Mouse (Mus musculus) thymus, adult 2 months (tissue): ENCODE results near the gene Pde6g. TPM values are rescaled to one million over a fixed set of nuclear protein-coding genes. Genes with fewer than 3 reads are reported as not detected.
A peak's percentile ranks its signal among the peaks of the same experiment; 100 is the strongest.

Experiments used
- DNase-seq: peaks from one replicate; pipeline ENCODE4 v3.0.0; 2021
- H3K27ac ChIP-seq: fragments of 200-500 bp; 2 replicates; pipeline ENCODE4 v1.5.1; 2012; ENCODE audit warnings: low read length, control low read depth; ENCODE audit not compliant: control insufficient read depth, insufficient read depth
- H3K27me3 ChIP-seq: fragments of 200-500 bp; 2 replicates; pipeline ENCODE4 v1.6.1; 2012; ENCODE audit warnings: mild to moderate bottlenecking, low read length, moderate library complexity, mixed read lengths; ENCODE audit not compliant: control insufficient read depth, insufficient read depth
- H3K36me3 ChIP-seq: fragments of 200-500 bp; 2 replicates; pipeline ENCODE4 v1.6.1; 2012; ENCODE audit warnings: mild to moderate bottlenecking, low read length, moderate library complexity; ENCODE audit not compliant: control insufficient read depth, insufficient read depth
- H3K4me1 ChIP-seq: fragments of 200-500 bp; replicated peaks from 2 replicates; pipeline ENCODE4 v1.6.1; 2012; ENCODE audit warnings: low read length; ENCODE audit not compliant: control insufficient read depth, insufficient read depth
- H3K4me3 ChIP-seq: fragments of 200-500 bp; 2 replicates; pipeline ENCODE4 v1.5.1; 2012; ENCODE audit warnings: mild to moderate bottlenecking, low read length, control low read depth, moderate library complexity; ENCODE audit not compliant: control insufficient read depth, insufficient read depth
- CTCF ChIP-seq: fragments of 200-500 bp; IDR thresholded peaks from 2 replicates; pipeline ENCODE4 v1.5.1; 2012; ENCODE audit warnings: mild to moderate bottlenecking, control low read depth, low read length, moderate library complexity, borderline replicate concordance; ENCODE audit not compliant: control insufficient read depth, poor library complexity, insufficient read depth; ENCODE audit errors: extremely low read depth
- POLR2A ChIP-seq: fragments of 200-500 bp; IDR thresholded peaks from 2 replicates; pipeline ENCODE4 v1.6.1; 2012; ENCODE audit warnings: mild to moderate bottlenecking, low read length, control low read depth, moderate library complexity; ENCODE audit not compliant: control insufficient read depth, poor library complexity, insufficient read depth; ENCODE audit errors: extremely low read depth
- WGBS: fragments of 180-500 bp; shearing (Covaris S2); methylation state at CpG from one replicate; pipeline ENCODE4 v1.1.7; 2018; 5-methylcytosine and 5-hydroxymethylcytosine counted together
- polyA plus RNA-seq: library from polyadenylated mRNA; depleted of rRNA; stranded (reverse); fragments of >200 nt; gene quantifications from 2 replicates; pipeline ENCODE4 v1.2.3, GENCODE M21; 2012

Gene Pde6g
- polyA plus RNA-seq, 1 experiment = 0.55 TPM

DNA sequence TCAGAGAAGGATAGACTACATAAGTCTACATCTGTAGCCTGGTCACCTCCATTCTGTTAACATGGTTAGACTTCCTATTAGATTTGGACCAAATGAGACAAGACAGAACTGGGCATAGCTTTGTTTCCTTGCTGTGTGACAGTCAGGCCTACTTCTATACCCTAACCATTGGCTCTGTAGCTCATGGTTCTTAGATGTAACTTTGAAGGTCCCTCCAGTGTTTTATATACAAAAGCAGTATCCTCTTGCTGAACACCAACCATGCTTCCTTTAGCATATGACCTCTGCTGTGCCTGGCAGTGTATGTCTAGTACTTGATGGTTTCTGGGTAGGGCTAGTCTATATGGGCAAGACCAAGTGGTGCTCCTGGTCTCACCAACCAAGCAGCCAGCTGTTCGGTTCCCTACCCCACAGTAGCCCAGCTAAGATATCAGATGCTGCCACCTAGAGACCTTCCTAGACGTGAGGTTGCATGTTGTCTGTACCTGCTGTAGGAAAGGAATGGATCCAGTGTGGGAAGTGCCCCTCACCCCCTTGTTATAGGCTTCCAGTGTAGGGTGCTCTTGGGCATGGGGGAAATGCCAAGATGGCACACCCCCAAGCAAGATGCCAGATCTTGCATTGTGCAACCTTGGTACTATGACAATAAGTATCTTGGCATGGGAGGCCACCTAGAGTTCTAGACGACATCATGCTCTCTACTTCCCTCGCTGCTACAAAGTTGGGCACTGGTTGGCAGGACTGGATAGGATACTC is 37.2 kb upstream of the Pde6g start:
- Histone ChIP-seq H3K27ac (no peak overlapping the region), H3K27me3 (no peaks in the 10 kb centered on the region), H3K4me1 (peaks cover 20% of the 10 kb centered on the region), H3K36me3 (peaks cover 6% of the 10 kb centered on the region; the same call in 1 of the 2 replicates), H3K4me3 (no peak overlapping the region)
- TF ChIP-seq POLR2A (no peak), CTCF (no peak)
- DNase-seq = no peak
- WGBS = 63% methylated on average over 4 of the region's 4 CpGs

DNA sequence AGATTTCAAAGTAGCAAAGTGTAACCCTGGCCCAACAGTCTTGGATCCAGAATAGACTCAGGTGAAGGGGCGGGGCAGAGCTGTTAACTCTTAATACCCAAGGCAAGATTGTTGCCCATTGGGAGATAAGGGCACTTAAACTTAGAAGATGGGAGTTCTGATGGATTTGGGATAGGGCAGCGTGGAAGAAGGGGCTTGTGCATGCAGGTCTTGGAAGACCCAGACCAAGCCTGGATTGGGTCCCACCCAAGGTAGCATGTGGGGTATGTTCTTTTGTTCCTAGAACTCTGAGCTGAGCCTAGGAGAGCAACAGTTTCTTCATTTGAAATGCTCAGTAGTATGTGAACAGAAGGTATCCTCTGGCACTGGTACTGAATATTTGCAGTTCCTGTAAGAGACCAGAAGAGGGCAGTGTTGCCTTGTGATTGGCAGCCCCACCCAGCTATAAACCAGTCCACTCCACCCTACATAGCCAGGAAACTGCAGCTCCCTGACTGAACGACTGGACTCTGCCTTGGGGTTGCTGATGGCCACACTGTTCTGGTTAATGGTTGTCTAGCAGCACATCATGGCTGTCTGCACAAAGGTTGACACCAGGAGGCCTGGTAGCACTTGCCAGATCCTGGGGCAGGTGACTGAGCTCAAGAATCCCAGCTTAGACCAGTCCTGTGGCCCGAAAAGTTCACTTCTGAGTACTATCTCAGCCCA is 35.9 kb upstream of the Pde6g start:
- H3K36me3 ChIP-seq = peaks cover 6% of the 10 kb centered on the region; the same call in 1 of the 2 replicates
- peaks cover 26% of the 10 kb centered on the region for H3K4me1 ChIP-seq
- no peak overlapping the region for H3K27ac ChIP-seq
- peak; percentile 68 for DNase-seq
- no peak overlapping the region for H3K4me3 ChIP-seq
- H3K27me3 ChIP-seq = no peaks in the 10 kb centered on the region
- 69% methylated on average over 4 of the region's 4 CpGs for WGBS
- TF ChIP-seq POLR2A (no peak), CTCF (peak; percentile 21; the same call in 1 of the 2 replicates)

DNA sequence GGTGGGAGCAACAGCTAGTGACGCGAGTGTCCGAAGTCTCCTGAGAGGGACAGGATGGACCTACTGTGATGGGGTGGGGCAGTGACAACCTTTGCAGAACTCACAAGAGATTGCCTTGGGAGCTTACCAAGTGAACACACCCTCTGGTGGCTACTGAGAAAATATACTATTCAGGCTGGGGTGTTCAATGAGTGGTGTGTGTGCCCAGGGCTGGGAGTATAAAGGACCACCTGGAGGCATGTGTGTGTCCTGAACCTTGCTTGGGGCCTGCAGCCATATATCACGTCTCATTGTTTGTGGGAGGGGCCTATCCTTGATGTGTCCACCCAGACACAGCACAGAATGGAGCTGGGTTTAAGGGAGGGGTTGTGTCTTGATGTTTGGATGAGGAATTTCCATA is 35.2 kb upstream of the Pde6g start:
- TF ChIP-seq POLR2A (no peak), CTCF (no peak)
- H3K4me3 ChIP-seq = no peak overlapping the region
- peaks cover 32% of the 10 kb centered on the region for H3K4me1 ChIP-seq
- 87% methylated on average over 4 of the region's 4 CpGs for WGBS
- H3K27me3 ChIP-seq = no peaks in the 10 kb centered on the region
- no peak for DNase-seq
- no peak overlapping the region for H3K27ac ChIP-seq
- H3K36me3 ChIP-seq = peaks cover 6% of the 10 kb centered on the region; the same call in 1 of the 2 replicates

DNA sequence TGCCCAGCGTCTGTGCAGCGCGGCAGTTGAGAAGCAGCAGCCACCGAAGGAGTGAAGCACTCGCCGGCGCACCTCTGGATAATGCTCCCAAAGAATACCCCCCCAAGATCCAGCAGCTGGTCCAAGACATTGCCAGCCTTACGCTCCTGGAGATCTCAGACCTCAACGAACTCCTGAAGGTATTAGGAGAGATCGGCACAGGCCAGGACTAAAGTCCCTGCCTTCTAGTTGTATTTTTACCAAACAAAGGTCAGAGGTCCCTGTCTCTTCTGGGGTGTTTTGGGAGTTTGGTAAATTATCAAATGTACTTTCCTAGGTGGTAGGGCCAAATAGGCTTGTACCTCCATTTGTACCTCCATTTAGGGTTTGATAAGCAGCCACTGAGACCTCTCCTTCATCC is 32.0 kb upstream of the Pde6g start:
- H3K4me3 ChIP-seq = peak overlapping the region; percentile 82
- no peaks in the 10 kb centered on the region for H3K27me3 ChIP-seq
- H3K4me1 ChIP-seq = peaks cover 14% of the 10 kb centered on the region
- WGBS = 12% methylated on average over 10 of the region's 10 CpGs
- TF ChIP-seq CTCF (no peak), POLR2A (no peak)
- DNase-seq = no peak
- H3K27ac ChIP-seq = no peak overlapping the region
- peaks cover 10% of the 10 kb centered on the region; the same call in 1 of the 2 replicates for H3K36me3 ChIP-seq

DNA sequence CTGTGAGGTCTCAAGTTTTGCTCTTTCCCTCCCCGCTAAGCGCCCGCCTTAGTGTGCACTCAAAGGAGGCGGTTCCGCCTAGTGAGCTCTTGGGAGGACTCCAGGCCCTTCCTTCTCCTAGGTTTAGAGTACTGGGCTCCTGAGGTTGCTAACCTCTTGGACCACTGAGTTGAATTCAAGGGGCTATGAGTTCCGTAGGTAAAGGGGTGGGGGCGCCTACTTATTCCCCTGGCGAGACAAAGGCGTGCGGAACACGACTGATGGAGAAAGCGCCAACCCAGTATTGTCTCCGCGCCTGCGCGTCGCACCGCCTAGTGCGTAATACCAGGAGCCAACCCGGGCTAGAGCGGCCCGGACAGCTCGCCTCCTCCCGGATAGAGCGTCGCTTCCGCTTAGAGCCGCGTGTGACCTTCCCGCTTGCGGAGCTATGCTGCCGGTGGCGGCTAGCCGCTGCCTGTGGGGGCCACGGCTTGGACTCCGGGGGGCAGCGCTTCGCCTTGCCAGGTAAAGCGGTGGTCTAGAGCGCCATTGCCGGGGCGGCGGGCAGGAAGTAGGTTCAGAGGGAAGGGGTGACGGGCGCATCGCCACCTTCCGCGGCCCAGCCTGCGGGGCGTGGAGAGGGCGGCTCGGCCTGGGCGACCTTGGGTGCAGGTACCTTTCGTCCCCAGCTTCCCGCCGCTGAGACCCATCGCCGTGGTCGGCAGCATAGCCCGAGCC is 31.1 kb upstream of the Pde6g start, which contains the start of gene Mrpl12:
TSS of gene Mrpl12 (plus strand) at position 349 of the 717 bp plus-strand sequence.
- peak; percentile 56 for TF ChIP-seq POLR2A
- no peak for TF ChIP-seq CTCF
- Histone ChIP-seq H3K27me3 (no peaks in the 10 kb centered on the region), H3K4me3 (peak within 1 kb of the TSS; percentile 82), H3K36me3 (peaks cover 16% of the 10 kb centered on the region; the same call in 1 of the 2 replicates), H3K4me1 (peaks cover 14% of the 10 kb centered on the region), H3K27ac (peak within 1 kb of the TSS; percentile 15; the same call in 1 of the 2 replicates)
- DNase-seq = peak; percentile 87
- under 1% methylated on average over 60 of the region's 60 CpGs for WGBS

DNA sequence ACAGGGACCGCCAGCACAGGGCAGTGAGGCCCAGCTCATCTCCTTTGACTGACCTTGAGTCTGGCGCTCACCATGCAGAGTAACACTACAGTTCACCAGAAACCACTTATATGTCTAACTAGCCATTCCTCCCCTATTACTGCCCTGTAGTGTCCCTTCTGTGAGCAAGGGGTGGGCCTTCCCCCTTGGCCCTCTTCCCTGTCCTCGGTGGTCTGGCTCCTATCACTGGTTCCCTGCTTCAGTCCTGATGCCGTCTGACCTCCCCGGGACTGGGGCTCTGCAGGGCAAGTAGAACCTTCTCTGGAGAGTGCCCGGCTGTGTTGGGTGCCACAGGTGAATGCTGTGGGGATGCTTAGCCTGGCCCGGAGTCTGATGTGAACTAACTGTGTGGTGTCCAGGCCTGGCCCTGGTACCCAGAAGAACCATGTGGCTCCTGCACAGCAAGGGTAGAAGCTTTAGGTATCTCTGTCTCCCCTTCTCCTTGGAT is 30.2 kb upstream of the Pde6g start:
- DNase-seq = no peak
- Histone ChIP-seq H3K36me3 (peaks cover 26% of the 10 kb centered on the region), H3K4me3 (no peak overlapping the region), H3K27ac (no peak overlapping the region; the same call in 1 of the 2 replicates), H3K4me1 (peaks cover 14% of the 10 kb centered on the region), H3K27me3 (no peaks in the 10 kb centered on the region)
- no peak for TF ChIP-seq CTCF
- no peak for TF ChIP-seq POLR2A
- WGBS = 93% methylated on average over 7 of the region's 7 CpGs

DNA sequence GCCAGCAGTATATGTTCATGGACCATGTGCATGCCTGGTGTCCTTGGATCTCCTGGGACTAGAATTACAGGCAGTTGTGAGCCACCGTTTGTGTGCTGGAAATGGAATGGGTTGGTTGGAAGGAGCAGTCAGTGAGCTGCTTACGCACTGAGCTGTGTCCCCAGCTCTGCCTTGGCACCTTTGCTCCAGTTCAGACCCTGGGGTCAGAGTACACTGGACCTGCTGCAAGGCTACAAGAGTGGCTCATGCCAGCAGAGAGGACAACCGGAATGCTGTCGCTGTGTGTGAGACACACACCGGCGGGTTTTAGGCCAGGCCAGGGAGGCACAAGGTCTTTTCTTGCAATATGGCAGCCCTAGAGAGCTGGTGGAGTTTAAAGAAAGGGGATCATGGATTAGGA is 18.8 kb upstream of the Pde6g start:
- H3K27me3 ChIP-seq = no peaks in the 10 kb centered on the region
- WGBS = 97% methylated on average over 6 of the region's 6 CpGs
- H3K36me3 ChIP-seq = peaks cover 36% of the 10 kb centered on the region
- H3K4me1 ChIP-seq = peaks cover 2% of the 10 kb centered on the region; the same call in 1 of the 2 replicates
- no peak for DNase-seq
- no peak for TF ChIP-seq POLR2A
- TF ChIP-seq CTCF = no peak
- H3K4me3 ChIP-seq = no peak overlapping the region
- no peak overlapping the region for H3K27ac ChIP-seq
